Mouse (Mus musculus) granulocyte monocyte progenitor cell, adult 5-6 weeks (primary cell): ENCODE measurements around the gene Cacnb2. TPM values are rescaled to one million over a fixed set of nuclear protein-coding genes. Genes with fewer than 3 reads are reported as not detected.

Experiments
- ATAC-seq: replicated peaks from 2 replicates; pipeline ENCODE4 v1.8.0; 2016; ENCODE audit warnings: mild to moderate bottlenecking, moderate TSS enrichment, inconsistent platforms; ENCODE audit not compliant: poor library complexity, severe bottlenecking
- total RNA-seq, 2 experiments: library from RNA; stranded (forward) in 1 of 2; stranded (reverse) in 1 of 2; fragments of 200-712, 200-1000 nt in 1 of 2; fragments of >200 nt in 1 of 2; fragmentation: Nextera tagmentation in 1 of 2; gene quantifications; 2 replicates each; pipeline ENCODE4 v1.2.3; 2014 to 2017

Cacnb2 gene
- total RNA-seq, 2 experiments from 2014 or later: 2.8 to 7.4 TPM

DNA sequence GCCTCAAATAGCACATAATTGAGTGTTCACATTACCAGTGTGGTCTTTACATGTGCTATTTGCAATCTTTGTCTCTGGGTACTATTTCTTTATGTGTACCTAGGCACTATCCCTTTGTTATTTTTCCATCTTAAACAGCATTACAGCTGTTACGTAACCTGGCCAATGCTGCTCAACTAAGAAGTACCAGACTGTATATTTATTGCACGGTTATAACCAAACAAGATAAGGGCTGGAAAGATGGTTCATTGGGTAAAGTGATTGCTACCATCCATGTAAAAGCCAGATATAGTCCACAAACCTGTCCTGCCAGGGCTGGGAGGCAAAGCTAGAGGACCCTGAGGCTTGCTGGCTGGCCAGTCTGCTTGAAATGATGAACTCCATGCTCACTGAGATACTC is 251.2 kb downstream of the Cacnb2 start:
- no peak for ATAC-seq

DNA sequence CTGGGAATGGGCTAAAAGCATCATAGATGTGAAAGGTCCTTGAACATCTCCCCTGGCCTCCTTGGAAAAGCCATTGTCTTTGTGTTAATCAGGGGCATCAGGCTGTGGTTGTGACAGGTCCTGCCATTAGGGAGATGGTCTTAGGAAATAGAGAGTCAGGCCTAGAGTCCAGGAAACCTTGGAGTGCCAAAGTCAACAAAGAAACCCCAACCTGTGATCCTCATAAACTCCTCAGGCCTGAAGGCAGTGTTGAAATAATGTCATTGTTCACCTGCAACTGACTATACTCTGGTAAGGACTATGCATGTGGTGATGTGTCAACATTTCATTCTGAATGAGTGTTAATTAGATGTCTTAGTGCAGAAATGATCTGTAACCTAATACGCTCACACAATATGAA is 255.4 kb downstream of the Cacnb2 start:
- no peak for ATAC-seq

DNA sequence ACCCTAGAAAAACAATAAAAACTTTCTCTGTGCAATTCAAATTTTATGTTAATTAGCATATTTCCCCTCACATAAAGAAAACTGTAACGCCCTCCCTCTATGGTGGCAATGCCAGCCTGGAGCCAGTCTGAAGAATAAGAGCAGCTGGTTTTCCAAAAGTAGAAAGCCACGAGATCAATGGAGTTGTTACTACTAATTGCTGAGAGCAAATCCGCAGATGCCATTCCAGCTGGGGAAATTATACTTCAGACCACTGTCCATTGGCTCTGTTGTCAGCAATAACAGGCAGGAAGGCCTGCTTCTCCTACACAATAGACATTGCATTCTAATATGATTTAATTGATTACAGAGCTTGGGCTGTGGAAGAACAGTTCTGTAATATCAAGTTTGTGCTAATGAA is 257.5 kb downstream of the Cacnb2 start:
- no peak for ATAC-seq

DNA sequence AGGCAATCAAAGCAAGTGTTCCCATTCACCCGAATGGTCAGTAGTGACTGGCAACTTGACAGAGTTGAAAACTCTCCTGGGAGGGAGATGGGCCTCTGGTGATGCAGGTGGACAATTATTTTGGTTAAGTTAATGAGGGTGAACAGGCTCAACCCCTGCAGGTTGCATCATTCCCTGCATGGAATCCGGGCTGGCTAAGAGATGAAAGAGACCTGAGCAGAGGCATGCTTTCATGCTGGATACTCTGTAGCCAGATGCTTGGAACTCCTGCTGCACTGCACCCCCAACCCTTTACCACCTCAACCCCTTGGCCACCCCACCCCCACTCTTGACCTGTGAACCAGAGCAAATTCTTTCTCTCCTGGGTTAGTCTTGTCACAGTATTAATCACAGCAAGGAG is 258.7 kb downstream of the Cacnb2 start:
- ATAC-seq: no peak

DNA sequence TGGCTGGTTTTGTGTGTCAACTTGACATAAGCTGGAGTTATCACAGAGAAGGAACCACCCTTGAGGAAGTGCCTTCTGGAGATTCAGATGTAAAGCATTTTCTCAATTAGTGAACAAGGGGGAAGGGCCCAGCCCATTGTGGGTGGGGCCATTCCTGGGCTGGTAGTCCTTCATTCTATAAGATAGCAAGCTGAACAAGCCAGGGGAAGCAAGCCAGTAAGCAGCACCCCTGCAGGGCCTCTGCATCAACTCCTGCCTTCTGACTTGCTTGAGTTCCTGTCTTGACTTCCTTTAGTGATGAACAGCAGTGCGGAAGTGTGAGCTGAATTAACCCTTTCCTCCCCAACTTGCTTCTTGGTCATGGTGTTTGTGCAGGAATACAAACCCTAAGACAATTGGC is 260.1 kb downstream of the Cacnb2 start:
- ATAC-seq: no peak

DNA sequence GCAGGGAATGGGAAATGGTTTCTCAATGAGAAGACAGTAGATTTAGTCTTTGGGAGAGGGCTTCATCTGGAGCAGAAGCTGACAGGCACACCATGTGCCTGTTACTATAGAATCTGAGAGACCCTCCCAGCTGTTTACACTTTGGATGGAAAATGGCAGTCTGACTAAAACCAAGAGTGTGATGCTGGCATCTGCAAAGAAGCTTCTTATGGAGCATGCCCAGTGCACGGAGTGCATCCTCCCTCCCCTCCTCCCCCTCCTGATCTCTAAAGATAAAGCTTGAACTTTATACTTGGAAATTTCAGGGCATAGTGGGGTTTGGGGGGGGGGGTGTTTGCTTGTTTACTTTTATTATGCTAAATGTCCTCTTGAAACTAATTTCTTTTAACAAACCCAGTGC is 270.2 kb downstream of the Cacnb2 start:
- no peak for ATAC-seq

DNA sequence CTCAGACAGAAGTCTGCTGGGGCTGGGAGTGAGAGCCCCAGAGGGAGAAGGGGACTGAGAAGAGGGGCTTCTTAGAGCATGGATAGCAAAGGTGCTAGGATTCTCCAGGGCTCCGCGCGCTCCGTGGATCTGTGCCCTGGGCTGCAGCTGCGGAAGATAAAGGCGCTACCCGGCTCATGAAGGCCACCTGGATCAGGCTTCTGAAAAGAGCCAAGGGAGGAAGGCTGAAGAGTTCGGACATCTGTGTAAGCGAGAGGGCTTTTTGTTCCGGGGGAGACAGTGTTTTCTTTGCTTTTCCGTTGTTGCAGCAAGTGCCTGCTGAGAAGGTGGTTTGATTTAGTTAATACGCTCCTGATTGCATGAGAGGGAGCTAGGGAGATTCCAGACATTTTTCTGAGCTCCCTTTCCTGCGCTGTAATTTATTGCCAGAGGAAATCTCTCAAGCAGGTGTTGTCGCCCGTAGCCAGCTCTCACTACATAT is 270.9 kb downstream of the Cacnb2 start:
- no peak for ATAC-seq

DNA sequence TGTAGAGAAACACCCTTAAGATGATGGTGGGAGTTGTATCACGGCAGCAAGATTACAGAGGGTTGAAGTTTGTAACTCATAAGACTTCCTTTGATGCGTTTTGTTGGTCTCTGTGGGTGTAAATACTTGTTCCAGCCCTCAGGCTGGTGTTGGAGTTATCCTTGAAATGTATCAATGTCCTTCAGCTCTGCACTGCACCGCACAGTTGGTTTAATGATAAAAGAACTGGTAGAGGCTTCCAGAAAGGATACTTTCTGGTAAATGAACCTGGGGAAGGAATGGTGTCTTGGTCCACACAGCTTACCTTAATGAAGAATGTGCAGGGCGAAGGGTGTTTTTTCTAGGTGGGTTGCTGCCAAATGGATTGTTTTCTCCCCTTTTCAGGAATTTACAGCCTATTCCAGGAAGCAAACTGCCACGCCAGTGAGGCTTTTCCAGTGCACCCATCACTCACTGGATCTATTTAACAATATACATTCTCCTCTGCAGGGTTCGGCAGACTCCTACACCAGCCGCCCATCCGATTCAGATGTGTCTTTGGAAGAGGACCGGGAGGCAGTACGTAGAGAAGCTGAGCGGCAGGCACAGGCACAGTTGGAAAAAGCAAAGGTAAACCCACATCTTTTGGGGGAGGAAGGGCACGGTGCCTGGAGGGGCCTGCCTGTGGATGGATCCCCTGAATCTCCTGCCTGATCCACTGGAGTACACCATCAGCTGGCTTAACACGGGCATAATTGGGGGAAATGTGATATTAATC is 271.6 kb downstream of the Cacnb2 start:
- no peak for ATAC-seq

DNA sequence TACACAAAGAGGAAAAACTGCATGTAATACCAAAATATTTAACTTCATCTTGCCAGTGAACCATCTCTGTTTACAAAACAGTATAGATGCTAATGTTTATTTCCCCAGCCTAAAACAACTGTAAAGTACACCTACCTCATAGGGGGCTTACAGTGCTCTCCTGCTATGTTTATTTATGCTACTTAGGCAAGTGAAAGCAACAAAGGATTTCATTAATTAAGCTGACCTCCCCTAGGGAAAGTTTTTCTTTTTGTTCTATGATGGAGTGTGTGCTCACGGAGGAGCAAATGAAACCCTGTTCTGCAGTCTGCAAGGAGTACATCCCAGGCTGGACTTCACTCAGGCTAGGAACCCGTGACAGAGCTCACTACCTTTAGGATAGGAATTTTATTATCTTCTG is 272.2 kb downstream of the Cacnb2 start:
- no peak for ATAC-seq

DNA sequence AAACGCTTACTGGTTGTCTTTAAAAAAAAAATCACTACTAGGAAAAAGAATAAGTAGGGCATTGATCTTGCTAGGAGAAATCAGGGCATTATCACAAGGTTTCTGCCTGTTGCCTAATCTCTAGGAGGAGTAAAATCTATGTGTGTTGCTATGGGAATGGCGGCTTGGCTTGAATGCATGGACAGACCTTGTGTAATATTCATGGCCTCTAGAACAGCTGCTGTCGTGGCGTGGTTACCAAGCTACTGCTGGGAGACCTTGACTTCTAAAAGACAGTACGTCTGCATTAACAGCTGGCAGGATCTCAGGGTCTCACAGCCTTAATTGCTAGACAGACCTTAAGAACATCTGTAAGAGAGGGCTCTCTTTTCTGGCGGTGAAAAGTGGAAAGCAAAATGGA is 272.7 kb downstream of the Cacnb2 start:
- no peak for ATAC-seq

DNA sequence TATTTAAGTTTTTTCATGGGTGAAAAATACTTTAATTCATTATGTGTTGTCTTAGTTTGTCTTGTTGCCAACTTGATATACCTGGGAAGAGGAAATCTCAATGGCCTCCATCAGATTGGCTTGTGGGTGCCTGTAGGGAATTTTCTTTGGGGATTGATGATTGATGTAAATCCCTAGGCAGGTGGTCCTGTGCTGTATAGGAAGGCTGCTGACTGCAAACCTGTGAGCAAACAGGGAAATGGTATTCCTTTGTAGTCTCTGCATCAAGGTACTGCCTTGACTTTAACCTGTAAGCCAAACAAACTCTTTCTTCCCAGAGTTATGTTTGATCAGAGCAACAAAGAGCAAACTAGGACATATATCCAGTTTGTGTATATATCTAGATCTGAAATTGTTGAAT is 276.1 kb downstream of the Cacnb2 start:
- no peak for ATAC-seq

DNA sequence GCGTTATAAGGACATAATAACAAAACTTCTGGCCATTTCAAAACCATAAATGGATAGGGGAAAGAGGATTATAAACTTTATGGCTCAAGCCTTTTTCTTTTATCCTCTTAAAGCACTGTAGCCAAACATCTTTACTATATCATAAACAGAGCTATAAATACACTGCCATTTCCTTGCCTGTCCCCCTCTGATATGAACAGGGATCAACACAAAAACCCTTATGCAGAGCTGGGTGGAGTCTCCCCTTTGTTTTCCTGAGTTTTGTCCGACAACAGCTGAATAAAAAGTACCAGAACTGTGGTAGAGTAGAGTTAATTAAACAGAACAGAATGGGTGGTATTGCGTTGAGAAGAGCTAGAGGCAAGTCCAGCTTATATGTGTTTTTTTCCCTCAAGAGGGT is 280.6 kb downstream of the Cacnb2 start:
- no peak for ATAC-seq

DNA sequence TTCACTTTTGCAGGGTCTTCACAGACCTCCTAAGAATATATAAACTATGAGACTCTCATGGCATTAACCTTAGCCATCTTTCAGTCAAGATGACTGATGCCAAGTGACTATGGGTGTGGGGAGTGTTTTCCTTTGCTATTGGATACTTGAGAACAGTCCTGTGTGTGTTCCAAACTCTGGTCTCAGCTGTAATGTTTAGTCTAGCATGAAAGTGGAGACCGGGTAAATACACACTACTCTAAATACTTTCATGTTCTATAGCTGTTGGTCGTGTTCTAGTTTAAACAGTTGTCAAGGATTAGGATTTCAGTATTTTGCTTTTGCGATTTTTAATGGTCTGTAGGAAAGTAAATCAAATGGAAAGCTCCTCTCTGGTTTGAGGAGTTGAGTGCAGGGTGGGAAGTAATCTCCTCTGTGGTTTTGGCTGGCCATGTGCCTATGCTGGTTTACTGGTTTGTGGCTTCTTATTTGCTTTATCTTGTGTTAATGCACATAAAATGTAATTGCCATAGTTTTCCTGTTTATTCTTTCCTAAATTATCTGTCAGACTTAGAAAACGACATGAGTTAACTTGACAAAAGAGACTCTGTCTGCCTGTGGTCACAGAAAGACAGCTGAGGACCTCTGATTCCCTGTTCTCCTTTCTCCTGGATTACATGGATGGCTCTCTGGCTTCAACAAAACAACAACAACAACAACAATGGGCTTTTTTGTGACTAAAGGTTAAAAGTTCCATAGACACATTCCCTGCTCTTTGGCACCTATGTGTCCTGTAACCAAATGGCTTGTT is 285.7 kb downstream of the Cacnb2 start:
- ATAC-seq: no peak

DNA sequence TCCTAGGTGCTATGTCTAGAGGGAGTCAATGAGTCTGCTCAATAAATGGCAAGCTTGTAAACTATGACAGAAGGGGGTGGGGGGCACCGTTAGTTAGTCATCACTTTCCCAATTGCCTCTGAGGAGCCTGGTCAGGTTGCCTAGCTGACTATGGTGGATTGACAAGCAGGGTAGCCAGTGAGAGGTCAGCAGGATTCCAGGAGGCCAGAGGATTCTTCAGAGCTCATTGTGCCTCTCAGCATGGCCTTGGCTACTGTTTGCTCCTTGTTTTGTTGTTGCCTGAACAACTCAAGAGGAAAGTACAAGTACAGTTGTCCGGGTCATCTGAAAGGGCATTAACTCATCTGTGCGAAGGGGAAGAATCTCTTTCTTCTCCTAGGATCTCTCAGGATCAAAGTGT is 300.9 kb downstream of the Cacnb2 start:
- no peak for ATAC-seq

DNA sequence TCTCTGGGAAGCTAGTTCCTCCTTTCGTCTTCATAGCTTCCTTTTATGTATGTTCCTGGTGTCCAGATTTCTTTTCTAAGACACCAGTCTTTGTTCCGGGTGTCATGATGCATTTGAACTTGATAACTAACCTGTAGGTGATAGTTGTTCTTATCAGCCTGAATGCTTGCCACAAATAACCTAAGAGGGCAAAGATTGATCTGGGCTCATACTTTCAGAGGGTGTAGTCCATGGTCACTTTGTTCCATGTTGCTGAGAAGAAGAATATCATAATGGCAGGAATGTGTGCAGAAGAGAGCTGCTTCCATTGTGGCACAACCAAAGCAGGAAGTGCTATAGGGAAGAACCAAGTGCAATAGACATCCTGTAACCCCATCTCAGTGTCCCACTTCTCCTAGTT is 302.0 kb downstream of the Cacnb2 start:
- no peak for ATAC-seq

DNA sequence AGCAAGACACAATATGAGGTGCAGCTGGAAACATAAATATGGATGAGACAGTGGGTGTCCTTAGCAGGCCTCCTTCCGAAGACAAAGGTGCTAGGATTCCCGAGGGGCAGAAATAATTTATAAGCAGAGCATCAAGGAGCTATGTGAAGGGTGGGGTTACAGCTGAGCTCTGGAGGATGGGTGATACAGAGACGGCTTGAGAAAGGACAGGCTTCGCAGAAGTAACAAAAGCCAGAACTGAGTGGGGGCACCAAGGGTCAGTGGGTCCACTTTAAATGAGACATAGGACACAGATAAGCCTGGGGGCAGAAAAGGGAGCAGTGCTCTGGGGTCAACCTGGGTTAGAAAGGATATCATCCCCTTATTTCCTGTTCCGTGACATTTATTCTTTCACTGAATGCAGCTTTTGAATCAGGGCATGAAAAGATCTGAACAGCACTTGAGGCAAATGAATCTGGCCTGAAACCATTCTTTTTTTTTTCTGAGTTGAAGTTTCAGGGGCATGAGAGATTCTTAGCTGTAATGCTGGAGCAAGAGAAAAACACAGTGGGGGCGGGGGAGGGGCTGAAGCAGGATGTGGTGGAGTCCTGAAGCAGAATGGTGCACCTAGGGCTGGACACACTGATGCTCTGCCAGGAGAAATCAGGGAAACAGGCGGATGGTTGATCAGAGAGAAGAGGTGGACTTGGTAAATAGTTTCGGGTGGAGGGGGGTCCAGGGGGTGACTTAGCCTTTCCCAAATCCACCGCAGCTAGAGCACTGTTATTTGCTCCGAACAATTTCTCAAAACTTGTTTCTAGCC is 304.4 kb downstream of the Cacnb2 start:
- ATAC-seq: no peak

DNA sequence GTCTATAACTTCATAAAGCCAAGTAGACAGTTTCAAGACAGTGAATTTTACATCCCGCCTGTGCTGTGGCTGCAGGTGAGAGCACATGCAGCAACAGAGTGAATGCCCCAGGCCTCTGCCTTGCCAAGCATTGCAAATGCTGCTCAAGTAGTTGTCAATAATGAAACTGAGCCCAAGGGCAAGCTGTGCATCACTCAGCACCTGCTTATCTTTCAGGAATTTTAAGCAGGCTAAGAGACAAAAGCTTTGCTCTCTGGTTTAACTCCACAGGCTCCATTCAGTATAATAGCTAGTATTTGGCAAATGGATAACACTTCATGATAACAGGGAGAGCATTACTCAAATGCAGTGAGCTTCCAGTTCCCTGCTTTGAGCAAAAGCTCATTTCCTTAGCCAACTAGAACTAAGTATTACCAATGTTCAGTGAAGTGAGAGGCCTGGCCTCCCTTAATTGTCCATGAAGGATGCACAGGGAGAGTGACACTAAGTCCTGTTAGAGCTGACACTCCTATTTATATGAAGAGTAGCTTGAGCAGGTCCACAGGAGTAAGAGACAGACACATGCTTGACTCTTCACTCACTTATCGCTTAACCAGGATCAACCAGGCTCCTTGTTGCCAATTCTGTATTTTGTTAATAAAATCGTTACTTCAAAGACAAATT is 314.8 kb downstream of the Cacnb2 start:
- no peak for ATAC-seq

DNA sequence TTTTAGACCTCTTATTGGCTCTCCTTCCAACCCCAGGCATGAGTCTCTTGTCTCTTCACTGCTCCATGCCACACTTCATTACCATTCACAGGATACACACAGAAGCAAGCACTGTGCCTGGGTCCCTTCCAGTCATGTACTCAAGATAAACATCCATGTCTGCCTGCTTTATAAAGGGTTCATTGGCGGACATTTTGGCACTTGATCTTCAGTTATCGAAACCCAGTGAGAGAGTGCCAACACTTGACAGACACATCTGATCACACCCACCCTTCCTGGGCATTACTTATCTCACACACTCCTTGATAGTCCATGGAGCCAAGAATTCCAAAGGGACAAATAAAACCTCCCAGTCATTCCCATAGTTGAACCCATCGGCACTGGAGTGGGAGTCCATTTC is 327.0 kb downstream of the Cacnb2 start:
- ATAC-seq: no peak

DNA sequence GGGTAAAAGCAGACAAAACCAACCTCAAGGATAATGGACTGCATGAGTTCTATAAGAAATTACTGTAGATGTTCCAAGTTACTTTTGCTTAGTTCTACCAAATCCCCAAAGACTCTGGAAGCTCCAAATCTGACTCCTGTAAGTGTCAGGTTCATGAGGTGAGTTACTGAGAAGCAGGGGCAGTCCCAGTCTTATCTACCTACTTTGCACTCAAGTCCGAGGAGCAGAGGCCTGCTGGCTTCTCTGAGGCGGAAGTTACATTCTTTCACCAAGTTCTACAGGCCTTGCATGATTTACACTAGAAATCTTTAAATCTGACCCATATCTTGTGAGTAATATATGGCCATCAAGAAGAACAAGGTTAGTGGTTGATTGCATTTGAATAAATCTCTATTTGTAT is 329.1 kb downstream of the Cacnb2 start:
- ATAC-seq: no peak

DNA sequence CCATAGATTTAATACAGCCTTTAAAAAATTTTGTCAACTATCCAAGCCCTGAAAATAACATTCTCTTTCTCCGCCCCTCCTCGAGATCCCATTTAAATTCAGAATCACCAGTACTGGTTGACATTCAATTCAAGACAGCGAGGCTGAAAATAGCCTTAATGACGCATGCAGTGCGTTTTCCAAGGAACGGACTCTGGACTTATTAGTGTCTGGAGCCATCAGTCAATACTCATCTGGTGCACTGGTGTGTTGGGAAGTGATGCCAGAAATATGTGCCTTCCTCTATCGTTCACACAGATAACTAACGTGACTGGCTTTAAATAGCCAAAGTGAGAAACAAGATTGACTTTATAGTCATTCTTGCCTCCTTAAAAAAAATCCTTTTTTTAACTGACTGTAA is 333.6 kb downstream of the Cacnb2 start:
- ATAC-seq: no peak

DNA sequence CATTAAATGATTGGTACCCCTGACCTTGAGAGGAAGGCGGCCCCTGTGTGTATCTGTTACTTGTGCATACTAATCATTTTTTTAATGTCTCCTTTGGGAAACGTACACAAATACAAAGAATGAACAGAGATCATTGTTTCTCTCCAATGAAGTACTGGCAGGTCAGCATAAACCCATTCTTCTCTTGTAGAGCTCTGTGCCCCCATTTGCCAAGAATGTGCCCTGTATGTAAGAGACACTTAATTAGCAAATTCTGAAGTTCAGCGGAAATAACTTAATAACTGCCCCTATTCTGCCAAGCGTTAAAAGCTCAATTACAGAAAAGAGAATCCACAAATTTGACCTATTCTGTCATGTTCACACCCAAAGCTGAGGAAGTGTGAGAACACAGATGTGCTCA is 339.4 kb downstream of the Cacnb2 start:
- ATAC-seq: no peak
